Mouse (Mus musculus) ES-E14 (cell line): ENCODE results near the gene Atp6v0e2. TPM values are rescaled to one million over a fixed set of nuclear protein-coding genes. Genes with fewer than 3 reads are reported as not detected.

Experiments used
- DNase-seq: peaks from one replicate; pipeline ENCODE4 v3.0.0-alpha.2; 2013; ENCODE audit warnings: low read depth, low spot score
- H3K27ac ChIP-seq: 2 replicates; pipeline ENCODE4 v1.5.1; 2012; ENCODE audit warnings: low read depth, mild to moderate bottlenecking, low read length, moderate library complexity, mixed read lengths; ENCODE audit not compliant: poor library complexity, insufficient read depth, severe bottlenecking
- H3K36me3 ChIP-seq: 2 replicates; pipeline ENCODE4 v1.6.1; 2012; ENCODE audit warnings: mild to moderate bottlenecking, low read length, moderate library complexity, mixed read lengths; ENCODE audit not compliant: control insufficient read depth, poor library complexity, insufficient read depth, severe bottlenecking
- H3K4me1 ChIP-seq, 2 experiments: fragments of 150-350 bp in 1 of 2; sonication (generic) in 1 of 2; 2 replicates each; pipeline ENCODE4 v1.6.1; 2012; ENCODE audit warnings: low read length in 2 of 2, mild to moderate bottlenecking in 1 of 2, mixed read lengths in 1 of 2; ENCODE audit not compliant: control insufficient read depth in 2 of 2, insufficient read depth in 2 of 2, poor library complexity in 1 of 2
- H3K4me3 ChIP-seq, 2 experiments: fragments of 150-350 bp in 1 of 2; sonication (generic) in 1 of 2; 2 replicates each; pipeline ENCODE4 v1.5.1; 2012; ENCODE audit warnings: low read length in 2 of 2, low read depth in 1 of 2, mild to moderate bottlenecking in 1 of 2, mixed read lengths in 1 of 2; ENCODE audit not compliant: insufficient read depth in 1 of 2, poor library complexity in 1 of 2, severe bottlenecking in 1 of 2
- H3K9ac ChIP-seq: 2 replicates; pipeline ENCODE4 v1.6.1; 2012; ENCODE audit warnings: low read depth, mild to moderate bottlenecking, low read length, mixed read lengths; ENCODE audit not compliant: poor library complexity, insufficient read depth, severe bottlenecking
- H3K9me3 ChIP-seq: fragments of 150-350 bp; sonication (generic); 2 replicates; pipeline ENCODE4 v1.6.1; 2012; ENCODE audit warnings: low read depth, mild to moderate bottlenecking, low read length; ENCODE audit not compliant: control insufficient read depth, insufficient read depth
- CHD2 ChIP-seq: IDR thresholded peaks from 2 replicates; pipeline ENCODE4 v1.6.1; 2014; ENCODE audit warnings: mild to moderate bottlenecking, low read depth, low read length, inconsistent platforms
- HCFC1 ChIP-seq: IDR thresholded peaks from 2 replicates; pipeline ENCODE4 v1.6.1; 2012; ENCODE audit warnings: low read length, inconsistent platforms, borderline replicate concordance; ENCODE audit not compliant: insufficient read depth
- MAFK ChIP-seq: IDR thresholded peaks from 2 replicates; pipeline ENCODE4 v1.6.1; 2014; ENCODE audit warnings: mild to moderate bottlenecking, low read depth, low read length, inconsistent platforms; ENCODE audit not compliant: insufficient read depth
- ZC3H11A ChIP-seq: IDR thresholded peaks from 2 replicates; pipeline ENCODE4 v1.6.1; 2012; ENCODE audit warnings: low read depth, mild to moderate bottlenecking, inconsistent platforms, low read length, borderline replicate concordance
- ZNF384 ChIP-seq: IDR thresholded peaks from 2 replicates; pipeline ENCODE4 v1.6.1; 2012; ENCODE audit warnings: low read depth, low read length, inconsistent platforms
- in situ Hi-C, 2 experiments: fragments of 600-800 bp; cut with MboI; formaldehyde crosslinking; loops; one replicate each; pipeline ENCODE4 v1.15.1; 2025; ENCODE audit warnings: low sequenced_read_pairs in 2 of 2, inconsistent platforms in 1 of 2; ENCODE audit not compliant: unreplicated experiment in 2 of 2
- total RNA-seq: library from RNA; depleted of rRNA; stranded (reverse); fragments of 300-350 nt; gene quantifications from 2 replicates; pipeline ENCODE4 v1.2.3, GENCODE M21; 2012; rRNA removed

The Atp6v0e2 gene
- total RNA-seq, result 13.5 and 15.9 TPM in 2 replicates

GRCm38 (mm10) chr6:48537105-48537954 is at the start of gene Atp6v0e2:
Gene Atp6v0e2, plus strand, starts transcription at chr6:48537615.
- in situ Hi-C loops, result no loop called here
- no peak within 1 kb of the TSS for H3K27ac ChIP-seq
- peaks cover 0 to 6% of the 10 kb centered on the region in 2 experiments; a peak in 2 of 4 replicates for H3K4me1 ChIP-seq
- peak; percentile 83 for DNase-seq
- no peaks in the 10 kb centered on the region for H3K9me3 ChIP-seq
- peak within 1 kb of the TSS; percentile 45 to 62 for H3K4me3 ChIP-seq
- H3K9ac ChIP-seq, result peak within 1 kb of the TSS; percentile 44
- 0 out of 2 replicates have a peak, but pooled peaks cover 2% of the 10 kb centered on the region for H3K36me3 ChIP-seq
- no peak for TF ChIP-seq ZNF384
- no peak for TF ChIP-seq HCFC1
- TF ChIP-seq ZC3H11A, result no peak
- no peak for TF ChIP-seq MAFK
- no peak for TF ChIP-seq CHD2

- no peak for DNase-seq
- Histone ChIP-seq H3K9ac (peak overlapping the region; percentile 27; the same call in 1 of the 2 replicates), H3K27ac (no peak overlapping the region), H3K9me3 (no peaks in the 10 kb centered on the region), H3K4me3 (peak overlapping the region; percentile 33 to 41; a peak in 2 of 4 replicates), H3K36me3 (no peaks in the 10 kb centered on the region), H3K4me1 (peaks cover 0 to 21% of the 10 kb centered on the region in 2 experiments; a peak in 2 of 4 replicates)
- TF ChIP-seq CHD2, result no peak
- TF ChIP-seq ZC3H11A, result no peak
- TF ChIP-seq HCFC1, result no peak
- TF ChIP-seq ZNF384, result no peak
- no peak for TF ChIP-seq MAFK
- in situ Hi-C loops, result no loop called here
Measured at GRCm38 (mm10) chr6:48487747-48488725, 49.4 kb upstream of the Atp6v0e2 start.

GRCm38 (mm10) chr6:48489741-48490140 is 47.7 kb upstream of the Atp6v0e2 start:
- no peak for DNase-seq
- no peak overlapping the region for H3K9ac ChIP-seq
- TF ChIP-seq MAFK, result no peak
- TF ChIP-seq ZC3H11A, result no peak
- no peak for TF ChIP-seq HCFC1
- no peak for TF ChIP-seq CHD2
- TF ChIP-seq ZNF384, result no peak
- H3K9me3 ChIP-seq, result no peaks in the 10 kb centered on the region
- H3K4me3 ChIP-seq, result no peak overlapping the region
- no peaks in the 10 kb centered on the region for H3K36me3 ChIP-seq
- no peak overlapping the region for H3K27ac ChIP-seq
- in situ Hi-C loops, result no loop called here
- peaks cover 0 to 34% of the 10 kb centered on the region in 2 experiments; a peak in 2 of 4 replicates for H3K4me1 ChIP-seq

- Histone ChIP-seq H3K4me1 (peaks cover 0 to 32% of the 10 kb centered on the region in 2 experiments; a peak in 2 of 4 replicates), H3K9ac (no peak overlapping the region), H3K9me3 (no peaks in the 10 kb centered on the region), H3K4me3 (no peak overlapping the region), H3K36me3 (no peaks in the 10 kb centered on the region), H3K27ac (no peak overlapping the region)
- in situ Hi-C loops, result no loop called here
- no peak for TF ChIP-seq HCFC1
- no peak for TF ChIP-seq ZNF384
- no peak for TF ChIP-seq MAFK
- no peak for TF ChIP-seq ZC3H11A
- no peak for TF ChIP-seq CHD2
- DNase-seq, result no peak
Measured at GRCm38 (mm10) chr6:48491361-48491760, 46.1 kb upstream of the Atp6v0e2 start.
